Mouse (Mus musculus): ENCODE measurements at regions not wholly inside any gene's neighbourhood (a gene's known extent, or its start where the extent isn't known, plus 50 kb on each side); places are given as distances from the start of the nearest gene placed in this dataset.

GRCm38 (mm10) chr1:159451462-159451861, 72.1 kb upstream of the Tnr start:
- TF ChIP-seq EP300 (optimal IDR thresholded peaks at IDR 0.05) (no peak), CTCF (IDR thresholded peaks at IDR 0.05; ENCODE audit: low read depth) (no peak; the same call in 1 of the 2 replicates)

All from stomach, postnatal 0 days (tissue).